Mouse (Mus musculus): ENCODE results near the gene Ccdc63. TPM values are rescaled to one million over a fixed set of nuclear protein-coding genes. Genes with fewer than 3 reads are reported as not detected.
"Not testable (repeated sequence)": the region's sequence is repeated elsewhere in the genome, so short reads cannot be mapped to it uniquely, and the experiment has no call there.

Ccdc63 gene
- total RNA-seq, 2 experiments from 2014 or later = 0.68 to 1.0 TPM

DNA sequence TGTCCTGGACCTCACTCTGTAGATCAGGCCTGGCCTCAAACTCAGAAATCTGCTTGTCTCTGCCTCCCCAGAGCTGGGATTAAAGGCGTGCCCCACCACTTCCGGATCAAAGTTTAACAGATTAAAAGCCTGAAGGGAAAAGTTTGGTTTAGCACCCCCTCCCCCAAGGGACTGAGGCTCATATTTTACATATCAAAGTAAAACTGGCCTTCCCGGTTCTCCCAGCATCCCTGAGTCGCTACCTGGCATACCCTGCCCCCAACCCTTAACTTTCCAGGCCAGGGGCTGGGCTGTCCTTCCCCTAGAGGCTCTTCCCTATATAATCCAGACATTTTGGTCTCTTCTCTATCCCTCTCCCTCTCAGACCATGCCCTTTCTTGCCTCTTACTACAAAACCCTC lies 8.6 kb upstream of the Ccdc63 start:
- no peak for DNase-seq (ENCODE audit: low spot score in 2 of 2)

DNA sequence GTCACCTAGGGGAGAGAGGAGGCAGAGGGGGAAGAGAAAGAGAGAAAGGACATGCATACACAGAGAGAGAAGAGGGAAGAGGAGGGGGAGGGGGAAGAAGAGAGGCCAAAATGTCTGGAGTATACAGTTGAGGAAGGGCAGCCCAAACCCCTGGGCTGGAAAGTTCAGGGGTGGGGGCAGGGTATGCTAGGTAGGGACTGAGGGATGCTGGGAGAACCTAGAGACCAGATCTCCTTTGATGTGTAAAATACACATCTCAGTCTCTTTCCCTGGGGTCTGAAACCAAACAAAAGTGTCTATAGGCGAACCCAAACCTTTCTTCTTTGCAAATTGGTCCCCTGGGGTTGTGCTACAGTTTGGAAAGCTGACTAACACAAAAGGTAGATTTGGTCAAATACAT lies 7.5 kb upstream of the Ccdc63 start:
- no peak for DNase-seq (ENCODE audit: low spot score in 2 of 2)

DNA sequence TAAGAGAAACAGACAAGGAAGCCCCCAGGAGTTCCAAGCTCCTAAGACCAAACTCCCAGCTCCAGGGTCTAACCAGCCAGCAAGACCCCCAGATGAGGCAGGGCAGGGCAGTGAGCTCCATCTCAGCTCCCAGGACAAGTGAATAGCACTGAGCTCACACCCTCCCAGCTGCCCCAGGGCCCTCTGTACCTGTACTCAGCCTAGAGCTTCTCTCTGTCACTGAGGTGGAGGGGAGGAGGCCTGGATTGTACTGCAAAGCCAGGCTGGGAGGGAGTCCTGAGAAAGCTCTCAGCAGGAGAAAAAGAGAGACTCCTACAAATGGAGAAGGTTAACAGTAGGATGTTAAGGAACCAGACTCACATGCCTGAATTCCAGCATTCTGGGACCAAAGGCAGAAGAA lies 6.0 kb upstream of the Ccdc63 start:
- no peak for DNase-seq (ENCODE audit: low spot score in 2 of 2)

DNA sequence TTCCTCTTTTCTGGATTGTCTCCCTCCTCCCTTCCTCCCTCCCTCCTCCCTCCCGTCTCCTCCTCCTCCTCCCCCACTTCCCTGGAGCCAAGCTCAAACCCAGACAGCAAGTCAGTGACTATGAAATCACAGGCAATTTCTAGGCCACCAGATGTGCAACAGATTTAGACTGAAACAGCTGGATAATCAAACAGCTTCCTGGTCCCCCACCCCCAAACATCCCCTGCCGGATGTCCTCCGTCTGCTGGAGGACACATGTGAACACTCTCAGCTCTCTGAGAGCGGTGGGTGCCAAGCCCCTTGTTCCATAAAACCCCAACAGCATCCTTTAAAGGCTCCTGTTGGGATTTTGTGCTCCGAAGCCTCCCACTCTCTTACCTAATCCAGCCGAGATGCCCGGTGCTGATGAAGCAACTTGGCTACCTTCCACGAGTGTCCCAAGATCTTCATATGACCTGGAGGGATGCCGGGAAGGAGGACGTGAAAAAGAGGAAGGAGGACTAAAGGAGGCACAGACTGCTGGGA lies 5.5 kb upstream of the Ccdc63 start:
- no peak for DNase-seq (ENCODE audit: low spot score in 2 of 2)

DNA sequence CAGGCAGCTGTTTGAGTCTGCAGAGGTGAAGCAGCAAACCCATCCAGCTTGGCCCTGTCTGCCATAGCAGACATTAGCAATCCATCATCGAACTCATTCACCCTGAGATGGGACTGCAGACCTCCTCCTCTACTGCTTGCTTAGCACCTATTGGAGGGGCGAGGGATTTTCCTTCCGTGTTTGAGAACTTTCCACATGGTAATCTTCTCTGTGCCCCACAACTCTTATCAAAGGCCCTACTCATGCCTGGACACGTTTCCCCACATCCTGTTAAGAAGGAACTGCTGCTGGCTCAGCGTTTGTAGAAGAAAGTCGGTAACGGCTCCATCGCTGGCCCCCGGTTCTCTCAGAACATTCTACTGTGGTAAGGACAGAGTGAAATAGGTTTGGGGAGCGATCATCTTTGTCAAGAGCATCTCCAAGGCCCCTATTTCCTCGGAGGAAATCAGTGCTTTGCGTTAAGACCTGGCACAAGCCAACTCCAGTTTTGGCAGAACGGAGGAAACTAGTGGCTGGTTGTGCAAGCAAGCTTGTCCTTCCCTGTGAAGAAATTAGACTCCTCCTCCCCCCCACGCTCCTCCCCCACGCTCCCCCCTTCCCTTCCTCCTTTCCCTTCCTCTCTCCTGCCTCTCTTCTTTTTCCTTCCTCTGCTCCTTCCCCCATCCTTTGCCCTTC lies 4.9 kb upstream of the Ccdc63 start:
- no peak for DNase-seq (ENCODE audit: low spot score in 2 of 2)

DNA sequence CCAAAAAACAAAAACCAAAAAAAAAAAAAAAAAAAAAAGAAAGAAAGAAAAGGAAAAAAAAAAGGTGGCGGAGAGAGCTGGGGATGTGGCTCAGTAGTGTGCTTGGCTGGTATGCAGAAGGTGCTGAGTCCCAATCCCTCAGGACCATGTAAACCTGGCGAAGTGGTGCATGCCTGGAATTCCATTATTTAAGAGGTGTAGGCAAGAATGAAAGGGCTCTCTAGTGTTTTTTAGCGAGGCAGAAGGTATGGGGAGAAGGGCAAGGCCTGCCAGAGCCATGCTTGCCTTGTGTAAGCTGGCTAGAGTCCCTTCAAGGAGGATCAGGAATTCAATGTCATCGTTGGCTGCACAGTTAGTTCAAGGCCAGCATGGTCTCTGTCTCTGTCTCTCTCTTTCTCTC lies 4.2 kb upstream of the Ccdc63 start:
- DNase-seq (ENCODE audit: low spot score in 2 of 2) = no peak

DNA sequence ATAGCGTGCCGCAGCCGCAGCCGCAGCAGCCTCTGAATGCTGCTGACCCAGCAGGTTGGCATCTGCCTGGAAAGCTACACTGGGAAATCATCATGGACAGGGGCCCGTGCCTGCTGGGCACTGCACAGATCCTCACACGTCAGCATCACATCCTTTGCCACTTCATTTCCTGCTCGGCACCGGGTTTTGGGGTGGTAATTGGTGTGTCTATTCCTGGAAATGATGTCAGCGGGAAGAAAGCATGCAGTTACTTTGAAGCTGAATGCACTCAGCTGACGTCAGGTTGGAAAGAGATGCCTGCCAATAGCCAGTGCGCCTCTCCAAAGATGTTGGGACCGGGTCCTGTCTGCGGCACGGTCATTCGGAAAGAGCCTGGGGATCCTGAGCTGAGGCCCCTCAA lies 2.9 kb upstream of the Ccdc63 start:
- DNase-seq (ENCODE audit: low spot score in 2 of 2) = no peak

DNA sequence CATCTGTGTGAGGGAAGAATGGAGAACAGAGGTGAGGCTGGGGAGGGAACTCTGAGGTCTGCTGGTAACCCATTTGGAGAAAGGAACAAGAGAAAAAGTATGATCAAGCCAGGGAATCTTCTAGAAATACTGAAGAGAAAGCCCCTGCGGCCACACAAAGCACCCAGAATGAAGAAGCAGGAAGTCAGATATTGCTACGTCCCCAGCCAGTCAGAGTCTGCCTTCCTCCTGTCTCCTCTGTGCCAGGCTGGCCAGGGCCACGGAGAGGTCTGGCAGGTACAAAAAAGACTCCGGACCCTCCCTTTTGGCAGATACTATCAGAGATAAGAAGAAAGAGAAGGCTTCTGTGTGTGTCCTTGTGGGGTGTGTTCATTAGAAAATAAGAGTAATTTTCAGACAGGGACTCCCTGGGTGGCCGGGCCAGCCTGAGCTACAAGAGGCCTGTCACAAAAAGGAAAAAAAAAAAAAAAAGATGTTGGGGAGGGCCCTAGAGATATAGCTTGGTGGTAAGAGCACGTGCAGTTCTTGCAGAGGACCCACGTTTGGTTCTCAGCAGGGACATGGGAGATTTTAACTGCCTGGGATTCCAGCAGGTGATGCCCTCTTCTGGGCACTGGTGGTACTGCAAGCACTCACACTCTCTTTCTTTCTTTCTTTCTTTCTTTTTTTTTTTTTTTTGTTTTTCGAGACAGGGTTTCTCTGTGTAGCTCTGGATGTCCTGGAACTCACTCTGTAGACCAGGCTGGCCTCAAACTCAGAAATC lies 1.8 kb upstream of the Ccdc63 start:
- no peak for DNase-seq (ENCODE audit: low spot score in 2 of 2)

DNA sequence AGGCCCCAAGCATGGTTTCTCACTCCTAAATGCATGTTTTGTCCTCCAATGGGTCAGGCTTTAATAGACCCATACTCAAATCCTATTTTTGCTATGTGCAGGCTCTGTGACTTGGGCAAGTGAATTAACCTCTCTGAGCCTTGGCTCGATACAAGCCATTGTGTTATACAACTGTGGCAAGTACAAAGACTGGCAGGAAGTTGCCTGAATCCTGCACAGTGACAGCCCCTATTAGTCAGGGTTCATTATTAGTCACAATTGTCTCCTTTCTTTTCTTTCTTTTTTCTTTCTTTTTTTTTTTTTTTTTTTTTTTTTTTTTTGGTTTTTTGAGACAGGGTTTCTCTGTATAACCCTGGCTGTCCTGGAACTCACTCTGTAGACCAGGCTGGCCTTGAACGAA lies 852 bp downstream of the Ccdc63 start:
- not testable (repeated sequence) for DNase-seq (ENCODE audit: low spot score in 2 of 2)

DNA sequence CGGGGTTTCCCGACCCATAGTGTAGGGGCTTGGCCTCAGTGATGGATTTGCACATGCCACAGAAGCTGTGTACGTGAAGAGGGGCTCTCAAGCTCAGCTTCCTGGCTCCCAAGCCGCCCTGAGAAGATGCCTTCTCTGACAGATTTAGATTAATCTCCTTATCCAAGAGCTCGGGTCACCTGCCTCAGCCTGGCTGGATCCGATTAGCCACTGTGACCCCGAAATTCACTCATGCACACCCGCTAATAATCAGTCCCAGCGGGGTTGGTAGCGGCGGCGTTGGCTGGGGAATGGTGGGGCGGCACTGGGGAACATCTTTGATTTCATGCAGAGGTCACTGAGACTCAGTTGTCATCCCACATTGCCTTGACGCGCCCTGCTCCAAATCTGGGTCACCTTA lies 1.8 kb downstream of the Ccdc63 start:
- no peak for DNase-seq (ENCODE audit: low spot score in 2 of 2)

DNA sequence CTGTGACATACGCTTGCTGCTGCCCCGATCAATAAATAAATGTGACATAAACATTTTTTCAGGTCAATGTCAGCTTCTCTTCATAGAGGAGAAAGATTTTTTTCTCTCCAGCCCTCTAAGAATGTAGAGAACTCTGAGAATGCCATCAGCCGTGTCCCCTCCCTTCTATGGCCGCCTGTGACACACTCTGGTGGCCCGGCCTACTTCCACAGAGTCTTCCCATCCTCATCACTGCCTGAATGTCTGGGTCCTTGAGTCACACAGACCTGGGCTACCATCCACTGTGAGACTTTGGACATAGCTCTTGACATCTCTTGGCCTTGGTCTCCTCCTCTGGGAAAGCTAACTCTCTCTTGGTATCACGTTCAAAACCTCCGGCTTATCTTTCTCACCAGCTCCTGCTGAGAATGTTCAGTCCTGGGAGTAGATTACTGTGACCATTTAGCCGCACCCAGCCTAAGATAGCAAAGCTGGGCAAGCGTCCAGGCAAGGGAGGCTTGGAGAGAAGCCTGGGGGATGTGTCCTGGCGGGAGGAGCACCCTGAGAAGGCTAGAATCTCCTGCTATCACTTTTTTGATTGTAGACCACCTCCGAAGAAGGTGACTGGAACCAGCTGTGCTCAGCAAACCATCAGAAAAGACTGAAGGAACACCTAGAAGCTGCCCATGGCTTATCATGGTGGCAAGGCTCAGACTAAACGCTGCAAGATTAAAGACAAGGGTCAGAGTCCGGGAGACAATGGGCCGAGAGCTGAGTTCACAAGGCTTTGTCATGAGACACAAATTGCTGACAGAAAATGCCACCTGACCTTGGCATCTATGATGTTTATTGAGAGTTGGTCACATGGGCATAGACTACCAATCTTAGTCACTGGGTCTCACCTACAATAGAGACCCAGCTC lies 3.9 kb downstream of the Ccdc63 start:
- no peak for DNase-seq (ENCODE audit: low spot score in 2 of 2)

DNA sequence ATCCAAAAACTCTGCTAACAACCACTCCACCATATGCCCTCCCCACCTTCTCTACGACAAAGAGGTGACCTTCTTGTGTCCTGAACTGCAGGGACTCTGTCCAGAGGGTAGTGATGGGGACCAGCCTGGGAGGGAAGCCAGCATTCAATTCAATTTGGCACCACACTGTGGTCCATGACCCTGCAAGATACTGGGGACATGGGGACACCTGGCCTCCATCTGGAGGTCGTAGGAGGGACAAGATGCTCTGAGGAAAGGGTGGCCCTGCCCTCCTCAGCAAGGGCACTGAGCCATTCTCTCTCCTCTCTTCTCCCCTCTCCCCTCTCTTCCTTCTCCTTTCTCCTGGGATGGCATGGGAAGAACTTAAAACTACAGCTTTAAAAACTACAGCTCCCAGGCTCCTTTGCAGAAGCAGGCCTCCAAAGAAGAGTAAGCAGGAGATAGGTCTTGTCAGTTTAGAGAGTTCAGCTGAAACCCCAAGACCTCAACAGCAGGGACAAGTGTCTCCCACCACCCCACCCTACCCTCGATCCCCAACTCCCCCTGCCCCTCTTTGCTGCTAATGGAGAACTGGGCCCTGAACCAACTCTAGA lies 5.2 kb downstream of the Ccdc63 start:
- no peak for DNase-seq (ENCODE audit: low spot score in 2 of 2)

DNA sequence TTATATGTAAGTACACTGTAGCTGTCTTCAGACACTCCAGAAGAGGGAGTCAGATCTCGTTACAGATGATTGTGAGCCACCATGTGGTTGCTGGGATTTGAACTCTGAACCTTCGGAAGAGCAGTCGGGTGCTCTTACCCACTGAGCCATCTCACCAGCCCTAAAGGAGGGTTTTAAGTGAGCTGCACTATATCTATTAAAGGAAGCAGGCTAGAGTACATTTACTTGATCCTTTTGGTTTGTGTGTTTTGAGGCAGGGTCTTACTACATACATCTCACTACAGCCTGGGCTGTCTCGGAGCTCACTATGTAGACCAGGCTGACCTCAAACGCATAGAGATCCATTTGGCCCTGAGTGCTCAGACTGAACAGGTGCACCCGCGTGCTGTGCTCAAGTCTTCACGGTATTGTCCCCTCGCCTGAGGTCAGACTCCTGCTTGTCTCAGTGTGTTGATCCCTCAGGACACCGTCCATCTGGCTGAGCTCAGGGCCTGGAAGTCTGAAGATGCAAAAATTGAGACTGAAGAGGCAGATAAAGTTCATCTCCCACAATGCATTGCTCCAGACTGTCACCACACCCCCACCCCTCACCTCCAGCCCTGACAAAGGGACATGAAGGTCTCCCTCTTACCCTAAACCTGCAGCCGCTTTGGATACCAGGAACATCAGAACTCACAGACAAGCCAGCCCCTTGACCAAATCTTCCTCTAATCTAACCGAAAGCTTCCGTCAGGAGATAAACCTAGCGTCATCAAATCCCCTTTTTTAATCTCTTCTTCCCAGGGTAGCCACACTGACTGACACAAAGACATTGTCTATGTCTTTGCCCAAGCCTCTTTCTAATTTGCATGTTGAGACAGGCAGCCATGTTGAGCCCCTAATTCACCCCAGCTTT lies 6.0 kb downstream of the Ccdc63 start:
- DNase-seq (ENCODE audit: low spot score in 2 of 2) = no peak

DNA sequence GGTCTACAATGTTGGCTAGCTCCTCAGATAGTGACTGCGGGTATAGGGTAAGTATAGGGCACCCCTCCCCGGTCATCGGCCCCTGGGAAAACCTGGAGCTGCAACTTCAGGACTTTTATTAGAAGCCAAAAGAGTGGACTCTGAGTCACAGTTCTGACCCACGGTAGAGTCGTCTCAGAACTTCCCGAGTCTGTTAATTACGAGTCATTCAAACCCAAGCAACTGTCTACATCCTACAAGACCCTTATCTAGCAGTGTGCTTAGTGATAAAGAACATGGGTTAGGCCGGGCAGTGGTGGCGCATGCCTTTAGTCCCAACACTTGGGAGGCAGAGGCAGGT lies 7.6 kb downstream of the Ccdc63 start:
- DNase-seq (ENCODE audit: low spot score in 2 of 2) = no peak

DNA sequence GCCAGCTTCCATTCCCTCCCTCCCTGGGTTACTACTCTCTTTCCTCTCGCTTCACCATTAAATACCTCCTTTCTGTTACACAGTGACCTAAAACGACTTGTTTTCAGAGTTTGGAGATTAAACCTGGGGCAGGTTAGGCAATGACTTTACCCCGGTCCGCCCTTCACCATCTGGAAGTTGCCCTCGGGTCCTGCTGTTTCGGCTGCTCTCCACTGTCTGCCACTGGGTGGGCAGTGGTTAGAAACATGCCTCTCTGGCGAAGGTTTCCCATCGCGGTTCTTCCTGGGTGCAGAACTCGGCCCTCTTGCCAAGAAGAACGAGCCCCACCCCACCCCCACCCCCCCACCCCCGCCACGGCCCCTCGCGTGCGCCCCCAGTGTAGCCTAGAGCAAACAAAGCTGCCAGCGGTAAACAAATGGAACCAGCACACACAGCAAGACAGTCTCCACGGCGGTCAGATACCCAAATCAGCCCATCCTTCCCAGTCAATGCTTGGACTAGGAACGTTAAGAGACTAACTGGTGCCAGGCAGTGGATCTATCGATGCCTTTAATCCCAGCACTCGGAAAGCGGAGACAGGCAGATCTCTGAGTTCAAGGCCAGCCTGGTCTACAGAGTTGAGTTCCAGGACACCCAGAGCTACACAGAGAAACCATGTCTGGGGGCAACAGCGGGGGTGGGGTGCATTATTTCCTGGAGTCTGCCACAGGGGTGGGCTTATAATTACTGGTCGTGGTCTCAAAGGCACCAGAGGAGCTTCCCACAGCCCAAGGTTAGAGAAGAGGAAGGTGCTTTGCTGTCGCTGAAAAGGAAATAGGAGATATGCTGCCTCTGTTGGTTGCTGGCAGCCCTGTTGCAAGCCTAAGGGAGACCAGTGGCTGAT lies 8.2 kb downstream of the Ccdc63 start:
- DNase-seq (ENCODE audit: low spot score in 2 of 2) = no peak

DNA sequence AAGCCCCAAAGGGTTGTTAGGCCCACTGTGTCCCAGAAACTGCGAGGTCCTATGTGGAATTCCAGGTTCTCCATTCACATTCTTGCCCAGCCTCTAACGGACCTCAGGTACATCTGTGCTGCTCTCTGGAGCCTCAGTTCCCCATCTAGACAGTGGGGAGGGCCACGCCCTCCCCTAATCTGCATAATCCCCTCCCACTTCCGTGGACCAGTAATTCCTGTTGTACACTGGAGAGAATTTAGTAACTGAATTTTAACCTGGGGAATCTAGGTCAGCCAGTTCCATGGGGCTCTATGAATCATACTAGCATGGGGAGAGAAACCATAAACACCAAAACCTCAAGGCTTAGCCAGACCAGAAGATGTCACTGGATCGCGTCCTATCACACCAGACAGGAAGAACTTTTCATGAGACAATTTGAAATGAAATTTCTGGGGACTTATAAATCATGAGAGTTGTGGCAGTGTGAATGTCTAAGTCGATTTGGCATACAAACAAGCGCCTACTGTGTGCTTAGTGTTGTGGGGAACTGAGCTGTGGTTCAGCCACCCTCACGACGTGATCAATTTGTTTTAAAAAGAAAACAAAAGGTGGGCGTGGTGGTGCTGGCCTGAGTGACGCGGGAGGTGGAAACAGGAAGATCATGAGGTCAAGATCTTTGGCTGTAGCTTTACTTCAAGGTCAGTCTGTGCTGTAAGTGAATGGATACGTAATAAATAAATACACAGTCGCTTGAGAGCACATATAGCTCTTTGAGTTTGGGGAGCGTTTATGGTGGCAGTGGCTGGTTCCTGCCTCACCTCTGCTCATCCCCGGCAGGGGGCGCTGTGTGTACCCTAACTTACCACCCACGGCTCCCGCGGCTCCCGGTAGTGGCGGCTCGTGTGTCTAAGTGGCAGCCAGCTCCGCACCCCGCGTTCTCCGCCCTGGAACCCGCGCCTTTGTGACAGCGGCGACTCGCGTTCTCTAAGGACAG lies 9.3 kb downstream of the Ccdc63 start:
- peak; percentile 75 to 88 for DNase-seq (ENCODE audit: low spot score in 2 of 2)

DNA sequence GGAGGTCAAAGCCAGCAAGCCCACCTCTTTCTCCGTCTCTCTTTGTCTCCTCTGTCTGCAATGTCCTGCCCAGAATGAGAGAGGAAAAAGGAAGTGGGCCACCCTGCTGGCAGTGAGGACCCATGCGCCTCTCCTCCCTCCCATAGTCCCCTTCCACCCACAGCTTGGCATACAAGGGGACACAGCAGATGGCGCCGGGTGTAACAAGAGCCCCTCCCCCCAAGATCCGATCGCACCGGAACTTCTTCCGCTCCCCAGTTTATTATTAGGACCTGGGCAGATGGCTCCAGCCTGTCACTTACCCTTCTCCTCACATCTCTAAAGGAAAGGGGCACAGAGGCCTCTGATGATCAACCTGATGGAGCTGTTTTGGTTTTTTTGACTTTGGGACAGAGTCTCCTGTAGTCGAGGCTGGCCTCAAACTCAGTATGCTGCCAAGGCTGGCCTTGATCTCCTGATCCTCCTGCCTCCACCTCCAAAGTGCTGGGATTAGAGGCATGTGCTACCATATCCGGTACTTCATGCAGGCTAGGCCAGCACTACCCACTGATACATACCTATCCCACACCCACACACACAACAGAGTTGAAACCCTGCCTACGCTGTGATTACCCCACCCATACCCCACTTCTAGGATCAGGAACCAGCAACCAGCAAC lies 10.2 kb downstream of the Ccdc63 start:
- peak; percentile 34 to 74 for DNase-seq (ENCODE audit: low spot score in 2 of 2)
